Mouse (Mus musculus): ENCODE measurements at regions not wholly inside any gene's neighbourhood (a gene's known extent, or its start where the extent isn't known, plus 50 kb on each side); places are given as distances from the start of the nearest gene placed in this dataset.

- no peak for DNase-seq (ENCODE audit: low spot score in 2 of 2)
These were observed 179.5 kb upstream of the Tmem72 start for GRCm38 (mm10) chr6:116896132-116896630.

GRCm38 (mm10) chr6:116901816-116902215, 185.1 kb upstream of the Tmem72 start:
- DNase-seq (ENCODE audit: low spot score in 2 of 2) = no peak

GRCm38 (mm10) chr6:116902371-116902770, 185.7 kb upstream of the Tmem72 start:
- no peak for DNase-seq (ENCODE audit: low spot score in 2 of 2)

GRCm38 (mm10) chr6:116906426-116907172, 189.9 kb upstream of the Tmem72 start:
- no peak for DNase-seq (ENCODE audit: low spot score in 2 of 2)

- DNase-seq (ENCODE audit: low spot score in 2 of 2) = no peak
These were observed 193.9 kb upstream of the Tmem72 start for GRCm38 (mm10) chr6:116910607-116911006.

- DNase-seq (ENCODE audit: low spot score in 2 of 2) = no peak
These were observed 195.4 kb upstream of the Tmem72 start for GRCm38 (mm10) chr6:116912161-116912560.

GRCm38 (mm10) chr6:116914073-116914472, 197.4 kb upstream of the Tmem72 start:
- DNase-seq (ENCODE audit: low spot score in 2 of 2) = no peak

GRCm38 (mm10) chr6:116935024-116935423, 218.3 kb upstream of the Tmem72 start:
- DNase-seq (ENCODE audit: low spot score in 2 of 2) = no peak

- no peak for DNase-seq (ENCODE audit: low spot score in 2 of 2)
These were observed 224.9 kb upstream of the Tmem72 start for GRCm38 (mm10) chr6:116941576-116941975.

- no peak for DNase-seq (ENCODE audit: low spot score in 2 of 2)
These were observed 225.6 kb upstream of the Cxcl12 start for GRCm38 (mm10) chr6:116942696-116943095.

GRCm38 (mm10) chr6:116946083-116946732, 222.1 kb upstream of the Cxcl12 start:
- no peak for DNase-seq (ENCODE audit: low spot score in 2 of 2)

GRCm38 (mm10) chr6:116959611-116960010, 208.7 kb upstream of the Cxcl12 start:
- no peak for DNase-seq (ENCODE audit: low spot score in 2 of 2)

- no peak for DNase-seq (ENCODE audit: low spot score in 2 of 2)
These were observed 207.7 kb upstream of the Cxcl12 start for GRCm38 (mm10) chr6:116960641-116961040.

GRCm38 (mm10) chr6:116966436-116966835, 201.9 kb upstream of the Cxcl12 start:
- DNase-seq (ENCODE audit: low spot score in 2 of 2) = no peak

GRCm38 (mm10) chr6:116969381-116969910, 198.9 kb upstream of the Cxcl12 start:
- DNase-seq (ENCODE audit: low spot score in 2 of 2) = peak; percentile 5 to 22

GRCm38 (mm10) chr6:116974841-116975240, 193.5 kb upstream of the Cxcl12 start:
- DNase-seq (ENCODE audit: low spot score in 2 of 2) = no peak

GRCm38 (mm10) chr6:116980349-116980995, 187.9 kb upstream of the Cxcl12 start:
- peak; percentile 11 to 19 for DNase-seq (ENCODE audit: low spot score in 2 of 2)

GRCm38 (mm10) chr6:116985147-116985737, 183.1 kb upstream of the Cxcl12 start:
- DNase-seq (ENCODE audit: low spot score in 2 of 2) = no peak

- no peak for DNase-seq (ENCODE audit: low spot score in 2 of 2)
These were observed 181.9 kb upstream of the Cxcl12 start for GRCm38 (mm10) chr6:116986266-116987000.

- no peak for DNase-seq (ENCODE audit: low spot score in 2 of 2)
These were observed 181.1 kb upstream of the Cxcl12 start for GRCm38 (mm10) chr6:116987243-116987642.

All from heart, adult 9 months (tissue).